Mouse (Mus musculus): ENCODE data around the gene Ltk. TPM values are rescaled to one million over a fixed set of nuclear protein-coding genes. Genes with fewer than 3 reads are reported as not detected.
A peak's percentile ranks its signal among the peaks of the same experiment; 100 is the strongest.
"Not testable (repeated sequence)": the region's sequence is repeated elsewhere in the genome, so short reads cannot be mapped to it uniquely, and the experiment has no call there.

Ltk gene
- total RNA-seq, 2 experiments from 2014 or later = not detected

DNA sequence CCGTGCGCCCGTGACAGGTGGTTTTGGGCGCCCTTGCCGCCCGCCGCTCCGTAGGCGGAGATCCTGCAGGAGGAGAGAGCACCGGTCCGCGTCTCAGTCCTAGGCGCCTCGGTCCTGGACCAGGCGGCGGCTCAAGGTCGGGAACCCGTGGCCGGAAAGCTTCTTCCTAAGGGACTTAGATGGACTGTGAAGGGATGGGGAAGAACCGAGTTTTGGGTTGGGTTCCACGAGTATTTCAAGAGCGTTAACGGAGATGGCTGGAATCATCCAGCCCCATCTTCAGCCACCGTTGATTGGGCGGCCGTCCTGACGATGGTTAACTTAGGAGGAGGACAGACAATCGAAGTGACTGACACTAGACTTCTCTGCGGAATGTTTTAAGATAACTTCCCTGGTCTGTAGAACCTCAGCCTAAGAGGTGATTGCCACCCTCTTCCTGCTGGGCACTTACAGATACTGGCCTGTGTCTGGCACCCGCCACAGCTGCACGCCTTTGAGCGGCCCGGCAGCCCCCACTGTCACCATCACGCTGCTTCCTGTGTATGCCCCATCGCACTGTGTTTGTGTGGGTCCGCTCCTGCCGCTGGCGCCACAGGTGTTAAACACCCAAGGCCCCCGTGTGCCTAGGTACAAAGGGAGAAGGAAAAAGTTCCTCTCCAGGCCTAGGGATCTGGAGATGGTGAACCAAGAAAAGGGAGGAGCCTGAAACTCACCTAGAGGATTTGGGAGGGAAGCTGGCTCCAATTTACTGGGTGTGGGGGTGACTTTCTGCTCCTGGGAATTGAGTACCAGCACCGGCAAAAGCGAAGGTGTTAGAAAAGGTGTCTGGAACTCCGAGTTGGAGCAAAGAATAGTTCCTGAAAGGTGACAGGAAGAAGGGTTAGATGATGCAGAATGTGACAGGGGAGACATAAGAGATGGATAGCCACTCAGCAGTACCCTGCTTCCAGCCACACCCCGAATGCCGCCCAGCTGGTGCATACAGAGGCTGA, 1.1 kb downstream of the Ltk start:
- peak; percentile 36 for ATAC-seq (replicated peaks; ENCODE audit: poor library complexity, severe bottlenecking)

- 0 out of 2 replicates have a peak, but pooled peaks have one; percentile 4 for ATAC-seq (replicated peaks; ENCODE audit: poor library complexity, severe bottlenecking)
Observed at GRCm38 (mm10) chr2:119758101-119758843, 2.0 kb downstream of the Ltk start.

DNA sequence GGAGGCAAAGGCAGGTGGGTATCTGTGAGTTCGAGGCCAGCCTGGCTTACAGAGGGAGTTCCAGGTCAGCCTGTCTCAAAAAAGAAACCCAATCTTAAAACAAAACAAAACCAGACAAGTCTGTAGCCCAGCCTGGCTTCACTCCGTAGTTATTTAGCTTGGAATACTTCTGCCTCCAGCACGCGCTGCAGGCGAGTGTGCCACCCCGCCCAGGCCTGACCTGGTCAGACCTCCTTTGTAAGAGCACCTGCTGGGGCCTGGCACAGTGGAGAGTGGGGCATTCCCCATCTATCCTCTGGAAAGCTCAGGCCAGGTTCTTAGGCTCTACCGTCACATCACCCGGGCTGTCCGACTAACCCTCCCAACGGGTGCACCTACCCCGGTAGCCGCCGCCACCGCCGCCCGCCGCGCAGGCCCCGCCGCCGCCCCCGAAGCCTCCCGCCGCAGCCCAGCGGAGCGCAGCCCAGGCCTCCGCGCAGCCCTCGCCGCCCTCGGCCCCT, 2.6 kb downstream of the Ltk start:
- ATAC-seq (replicated peaks; ENCODE audit: poor library complexity, severe bottlenecking) = peak; percentile 35

DNA sequence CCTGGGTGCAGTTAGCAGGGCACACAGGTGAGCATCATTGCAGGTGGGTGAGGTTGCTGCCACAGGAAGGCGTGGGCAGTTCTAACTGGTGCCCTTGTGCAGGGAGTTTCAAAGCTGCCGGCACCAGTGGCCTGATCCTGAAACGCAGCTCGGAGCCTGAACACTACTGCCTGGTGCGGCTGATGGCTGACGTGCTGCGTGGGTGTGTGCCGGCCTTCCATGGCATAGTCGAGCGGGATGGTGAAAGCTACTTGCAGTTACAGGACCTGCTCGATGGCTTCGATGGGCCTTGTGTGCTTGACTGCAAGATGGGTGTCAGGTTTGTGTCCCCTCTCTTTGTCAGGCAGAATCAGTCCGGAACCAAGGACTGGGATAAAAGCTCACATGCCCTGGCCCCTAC, 11.0 kb downstream of the Ltk start:
- no peak for ATAC-seq (replicated peaks; ENCODE audit: poor library complexity, severe bottlenecking)

DNA sequence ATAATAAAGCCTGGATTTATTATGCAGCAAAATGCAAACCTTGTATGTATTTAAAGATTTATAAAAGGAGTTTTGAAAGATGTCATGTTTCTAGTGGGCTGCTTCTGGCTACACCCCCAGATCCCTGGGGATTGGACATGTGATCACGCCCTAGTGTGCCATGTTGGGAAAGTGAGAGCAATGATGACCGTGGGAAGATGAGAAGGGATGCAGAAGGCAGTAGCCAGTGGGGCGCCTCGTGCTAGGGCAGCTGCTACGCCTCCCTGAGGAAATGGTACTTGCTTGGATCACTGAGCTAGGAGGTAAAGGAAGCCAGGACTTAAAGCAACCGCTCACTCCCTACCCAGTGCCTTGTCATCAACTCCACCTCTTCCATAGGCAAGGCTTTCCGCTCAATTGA, 12.7 kb downstream of the Ltk start:
- ATAC-seq (replicated peaks; ENCODE audit: poor library complexity, severe bottlenecking) = no peak

GRCm38 (mm10) chr2:119745281-119745680, 14.9 kb downstream of the Ltk start:
- ATAC-seq (replicated peaks; ENCODE audit: poor library complexity, severe bottlenecking) = no peak

DNA sequence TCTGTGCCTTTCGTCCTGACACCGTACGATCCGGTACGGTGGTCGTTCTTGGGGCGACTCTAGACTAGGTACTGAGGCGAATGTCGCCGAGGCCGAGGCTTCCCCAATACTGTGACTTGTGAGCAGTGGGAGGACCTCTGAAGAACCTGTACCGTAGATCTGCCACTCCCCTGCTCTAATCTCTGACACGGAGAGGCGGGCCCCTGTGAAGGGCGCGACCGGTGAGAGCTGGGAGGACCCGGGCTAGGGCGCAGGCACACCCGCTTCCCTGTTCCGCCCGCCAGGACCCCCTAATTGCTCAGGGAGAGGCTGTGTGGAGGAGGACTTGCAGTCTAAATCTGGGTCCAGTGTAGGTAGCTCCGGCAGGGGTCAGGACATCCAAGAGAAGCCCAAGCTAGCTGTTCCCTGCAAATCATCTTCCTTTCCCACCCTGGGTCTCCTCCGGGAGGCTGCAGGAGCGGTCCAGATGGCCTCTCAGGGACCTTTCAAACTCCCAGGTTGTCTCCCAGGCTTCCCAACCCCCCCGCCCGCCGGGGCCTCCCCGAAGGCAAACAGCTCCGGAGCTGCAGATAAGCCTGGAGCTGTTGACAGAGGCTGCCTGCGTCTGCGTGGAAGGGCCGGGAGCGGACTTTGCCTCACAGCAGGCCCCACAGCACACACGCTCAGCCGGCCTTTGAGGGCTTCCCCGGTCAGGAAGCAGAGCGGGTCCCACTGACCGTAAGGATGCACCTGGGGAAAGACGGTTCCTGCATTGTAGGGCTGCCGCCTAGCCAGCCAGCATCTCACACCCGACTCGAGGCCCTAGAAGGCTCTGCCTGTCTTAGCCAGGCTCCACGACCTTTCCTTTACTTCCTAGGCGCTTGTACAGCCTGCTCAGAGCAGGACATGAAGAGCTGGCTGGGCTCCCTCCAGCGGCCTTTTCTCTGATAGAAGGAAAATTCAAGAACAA, 15.8 kb downstream of the Ltk start:
- ATAC-seq (replicated peaks; ENCODE audit: poor library complexity, severe bottlenecking) = peak; percentile 25; the same call in 1 of the 2 replicates

DNA sequence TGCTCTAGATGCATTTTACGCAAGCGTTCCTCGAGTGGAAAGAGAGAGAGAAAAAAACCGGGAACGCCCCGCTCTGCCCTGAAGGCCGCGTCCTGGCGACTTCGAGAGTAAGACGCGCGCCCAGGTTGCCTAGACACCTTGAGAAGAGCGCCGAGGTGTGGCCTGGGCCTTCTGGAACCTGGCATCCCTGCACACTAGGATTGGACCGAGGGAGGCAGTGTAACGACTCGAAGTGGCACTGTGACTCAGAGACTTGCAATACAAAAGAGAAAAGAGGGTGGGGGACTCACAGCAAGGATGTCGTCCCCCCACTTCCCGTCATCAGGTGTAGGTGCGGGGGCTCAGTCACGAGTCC, 16.4 kb downstream of the Ltk start:
- ATAC-seq (replicated peaks; ENCODE audit: poor library complexity, severe bottlenecking) = no peak

DNA sequence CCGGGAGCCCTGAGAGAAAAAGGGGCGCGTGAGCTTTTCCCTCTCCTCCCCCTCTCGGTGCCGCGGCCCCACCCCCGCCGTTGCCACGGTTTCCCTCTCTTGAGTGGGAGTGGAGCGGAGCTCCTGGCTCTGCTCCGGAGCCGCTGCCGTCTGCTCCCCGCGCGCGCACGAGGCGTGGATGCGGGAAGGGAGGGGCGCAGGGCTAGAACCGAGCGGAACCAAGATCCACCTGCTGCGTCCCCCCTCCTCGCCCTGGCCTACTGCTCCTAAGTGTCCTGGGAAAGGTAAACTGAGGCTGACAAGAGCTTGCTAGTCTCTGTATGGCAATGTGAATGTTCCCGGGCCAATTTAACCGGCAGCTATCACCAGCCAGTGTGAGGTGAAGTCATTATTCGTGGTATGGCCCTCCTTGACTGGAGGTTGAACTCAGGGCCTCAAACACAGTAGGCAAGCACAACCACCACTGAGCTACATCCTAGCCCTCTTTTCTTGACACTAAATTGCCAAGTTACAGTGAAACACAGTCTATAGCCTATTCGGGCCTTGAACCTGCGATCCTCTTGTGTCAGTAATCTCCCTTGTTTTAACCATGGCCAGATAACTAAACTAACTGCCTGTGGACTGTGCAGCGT, 16.9 kb downstream of the Ltk start:
- ATAC-seq (replicated peaks; ENCODE audit: poor library complexity, severe bottlenecking) = no peak

GRCm38 (mm10) chr2:119742461-119743175, 17.6 kb downstream of the Ltk start:
- no peak for ATAC-seq (replicated peaks; ENCODE audit: poor library complexity, severe bottlenecking)

DNA sequence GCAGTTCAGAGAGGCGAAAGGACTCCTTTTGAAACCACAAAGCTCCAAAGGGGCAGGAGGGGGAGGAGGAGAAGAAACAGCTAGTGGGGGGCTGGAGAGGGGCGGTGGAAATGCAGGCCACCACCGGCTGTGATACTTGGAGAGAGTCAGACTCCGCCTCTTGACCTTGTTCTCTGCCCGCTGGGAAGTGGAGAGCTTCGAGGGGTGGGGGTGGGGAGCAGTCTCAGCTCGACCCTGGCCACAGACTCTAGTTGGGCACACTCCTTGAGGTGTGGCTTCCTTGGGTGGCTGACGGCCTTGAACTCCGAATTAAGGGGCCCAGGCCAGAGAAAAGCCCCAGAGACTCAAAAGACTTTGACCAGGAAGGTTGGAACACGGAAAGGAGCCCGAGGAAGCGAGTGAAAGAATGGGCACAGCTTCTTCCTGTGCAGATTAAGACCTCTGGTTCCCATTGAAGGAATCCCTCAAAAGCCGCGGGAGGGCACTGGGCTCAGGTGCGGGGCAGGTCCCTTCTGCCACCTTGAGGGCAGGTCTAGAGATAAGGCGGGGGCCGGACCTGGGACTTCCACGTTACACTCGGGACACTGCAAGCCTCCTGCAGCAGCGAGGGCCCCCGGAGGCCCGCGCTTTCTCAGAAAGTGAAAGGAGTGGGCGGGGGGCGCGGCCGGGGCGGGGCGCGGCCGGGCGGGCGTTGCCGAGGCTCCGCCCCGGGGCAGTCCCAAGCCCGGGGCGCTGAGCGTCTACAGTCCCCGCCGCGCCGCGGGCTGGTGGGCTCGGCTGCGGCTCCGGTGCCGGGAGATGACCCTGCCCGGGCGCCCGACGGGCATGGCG, 18.4 kb downstream of the Ltk start, which contains the start of gene Itpka:
Gene Itpka, plus strand, starts transcription at position 757 of the 831 bp plus-strand sequence.
- peak; percentile 44 for ATAC-seq (replicated peaks; ENCODE audit: poor library complexity, severe bottlenecking)

DNA sequence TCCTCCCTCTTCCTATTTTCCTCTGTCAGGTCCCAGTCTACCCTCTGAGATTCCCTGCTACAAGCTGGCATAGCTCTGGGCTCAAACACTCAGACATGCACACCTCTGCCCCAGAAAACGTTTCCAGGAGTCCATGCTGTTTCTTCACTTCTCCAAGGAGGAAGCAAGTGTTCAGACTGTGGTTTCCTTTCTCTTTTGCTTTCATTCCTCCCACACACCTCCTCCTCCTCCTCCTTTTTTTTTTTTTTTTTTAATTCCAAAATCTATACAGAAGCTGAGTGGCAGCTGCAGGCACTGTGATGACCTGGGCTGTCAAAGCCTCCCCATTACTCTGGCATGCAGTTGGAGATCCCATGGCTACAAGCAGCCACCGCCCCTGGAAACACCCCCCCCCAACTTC, 19.7 kb downstream of the Ltk start:
- ATAC-seq (replicated peaks; ENCODE audit: poor library complexity, severe bottlenecking) = peak; percentile 34

DNA sequence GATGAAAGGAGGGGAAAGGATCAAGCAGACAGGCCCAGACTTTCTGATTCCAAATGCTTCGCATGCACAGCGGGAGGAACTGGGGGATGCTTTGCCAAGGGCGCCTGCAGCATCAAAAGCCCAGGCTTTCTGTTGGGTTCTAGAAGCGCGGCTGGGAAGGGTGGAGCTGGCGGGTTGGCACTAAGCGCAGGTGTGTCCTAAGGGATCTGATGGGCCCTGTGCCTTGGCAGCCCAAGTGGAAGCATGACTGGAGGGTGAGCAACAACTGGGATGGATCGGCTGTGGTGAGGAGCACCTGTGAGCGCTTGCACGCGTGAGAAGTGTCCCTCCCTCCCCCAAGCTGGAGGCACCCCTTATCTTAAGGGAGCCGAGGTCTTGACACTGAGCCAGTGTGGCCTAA, 23.1 kb downstream of the Ltk start:
- no peak for ATAC-seq (replicated peaks; ENCODE audit: poor library complexity, severe bottlenecking)

DNA sequence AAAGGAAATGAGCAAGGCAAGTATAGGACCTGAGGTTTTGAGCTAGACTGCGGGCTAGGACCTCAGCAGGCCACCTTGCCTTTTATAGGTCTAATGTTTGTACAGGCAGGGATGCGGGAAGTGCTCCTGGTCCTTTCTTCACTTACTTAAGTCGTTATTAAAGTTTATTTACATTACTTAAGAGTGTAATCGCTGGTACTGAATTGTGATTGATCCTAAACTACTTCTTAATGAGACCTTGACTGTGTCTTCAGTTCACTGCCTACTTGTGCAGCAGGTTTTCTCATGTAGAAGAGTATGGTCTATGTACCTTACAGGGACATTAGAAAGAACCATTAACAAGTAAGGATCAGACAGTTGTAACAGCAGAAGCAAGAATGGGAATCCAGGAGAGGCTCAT, 29.5 kb downstream of the Ltk start:
- no peak for ATAC-seq (replicated peaks; ENCODE audit: poor library complexity, severe bottlenecking)

DNA sequence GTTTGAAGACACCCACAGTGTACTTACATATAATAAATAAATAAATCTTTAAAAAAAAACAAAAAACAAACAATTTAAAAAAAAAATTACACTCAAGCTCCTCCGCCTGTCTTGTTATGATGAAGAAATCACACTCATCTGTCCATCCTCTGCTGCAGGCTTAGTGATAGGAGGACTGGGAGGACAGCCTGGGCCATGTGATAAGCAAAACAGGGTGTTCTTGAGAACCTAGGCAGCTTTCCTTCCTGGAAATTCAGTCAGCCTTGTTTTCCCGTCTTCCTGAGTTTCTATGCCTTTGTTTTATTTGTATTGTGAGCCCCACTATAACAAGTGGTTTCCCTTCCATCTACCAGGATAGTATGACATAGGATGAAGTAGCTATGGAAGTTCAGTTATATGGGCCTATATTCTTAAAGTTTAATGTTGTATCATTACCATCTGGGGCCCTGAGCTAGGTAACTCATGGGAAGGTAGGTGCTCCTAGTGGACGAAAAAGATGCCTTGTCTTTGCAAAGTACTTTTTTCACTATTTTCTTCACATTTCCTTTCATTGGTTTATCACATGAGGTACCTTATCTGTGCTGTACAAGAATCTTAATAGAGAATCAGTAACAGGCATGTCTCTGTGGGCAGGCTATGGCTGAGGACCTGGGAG, 32.3 kb downstream of the Ltk start:
- ATAC-seq (replicated peaks; ENCODE audit: poor library complexity, severe bottlenecking) = no peak

DNA sequence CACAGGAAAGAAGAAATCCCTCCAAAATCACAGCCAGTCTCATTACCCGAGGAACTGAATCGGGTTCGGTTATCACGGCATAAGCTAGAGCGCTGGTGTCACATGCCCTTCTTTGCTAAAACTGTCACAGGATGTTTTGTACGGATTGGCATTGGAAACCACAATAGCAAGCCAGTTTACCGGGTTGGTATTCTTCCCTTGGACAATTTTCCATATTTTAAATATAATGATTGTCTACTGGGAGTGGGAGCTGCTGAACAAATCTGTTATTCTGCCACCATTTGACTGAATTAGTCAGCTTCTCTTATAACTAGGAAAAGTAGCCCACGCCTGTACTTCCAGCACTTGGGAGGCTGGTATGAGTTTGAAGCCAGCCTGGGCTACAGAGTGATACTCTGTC, 39.2 kb downstream of the Ltk start:
- no peak for ATAC-seq (replicated peaks; ENCODE audit: poor library complexity, severe bottlenecking)

DNA sequence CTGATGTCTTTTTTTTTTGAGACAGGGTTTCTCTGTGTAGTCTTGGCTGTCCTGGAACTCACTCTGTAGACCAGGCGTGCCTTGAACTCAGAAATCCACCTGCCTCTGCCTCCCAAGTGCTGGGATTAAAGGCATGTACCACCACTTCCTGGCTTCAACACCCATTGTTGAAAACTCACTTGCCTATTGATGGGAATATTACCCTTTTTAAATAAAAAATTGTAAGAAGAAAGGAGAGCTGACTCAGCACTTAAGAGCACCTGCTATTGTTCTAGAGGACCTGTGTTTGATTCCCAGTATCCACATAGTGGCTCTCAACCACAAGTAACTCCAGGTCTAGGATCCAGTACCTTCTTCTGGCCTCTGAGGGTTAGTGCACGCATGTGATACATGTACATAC, 44.4 kb downstream of the Ltk start:
- not testable (repeated sequence) for ATAC-seq (replicated peaks; ENCODE audit: poor library complexity, severe bottlenecking)

- ATAC-seq (replicated peaks; ENCODE audit: poor library complexity, severe bottlenecking) = no peak
Observed at GRCm38 (mm10) chr2:119710011-119710410, 50.2 kb downstream of the Ltk start.
